Mouse (Mus musculus): ENCODE data around the gene Neurl4. TPM values are rescaled to one million over a fixed set of nuclear protein-coding genes. Genes with fewer than 3 reads are reported as not detected.
A peak's percentile ranks its signal among the peaks of the same experiment; 100 is the strongest.

The Neurl4 gene
- polyA plus RNA-seq, 1 experiment: 119 TPM

GRCm38 (mm10) chr11:69878399-69878798 is 22.5 kb upstream of the Neurl4 start:
- DNase-seq: no peak
- Histone ChIP-seq H3K27ac (ENCODE audit: insufficient read depth, low read length) (no peak overlapping the region), H3K4me1 (ENCODE audit: control insufficient read depth, insufficient read depth, low read length) (no peaks in the 10 kb centered on the region), H3K4me3 (replicated peaks; ENCODE audit: insufficient read depth, low read depth, low read length) (no peak overlapping the region), H3K27me3 (ENCODE audit: control insufficient read depth, insufficient read depth, low read length) (no peaks in the 10 kb centered on the region)
- TF ChIP-seq CTCF (IDR thresholded peaks at IDR 0.05; ENCODE audit: borderline replicate concordance, insufficient read depth, low read depth, low read length) (no peak), POLR2A (IDR thresholded peaks at IDR 0.05; ENCODE audit: borderline replicate concordance, insufficient read depth, low read length) (no peak)
- WGBS: 68% methylated on average over 3 of the region's 3 CpGs

- TF ChIP-seq CTCF (IDR thresholded peaks at IDR 0.05; ENCODE audit: borderline replicate concordance, insufficient read depth, low read depth, low read length) (no peak), POLR2A (IDR thresholded peaks at IDR 0.05; ENCODE audit: borderline replicate concordance, insufficient read depth, low read length) (no peak)
- Histone ChIP-seq H3K4me3 (replicated peaks; ENCODE audit: insufficient read depth, low read depth, low read length) (no peak overlapping the region), H3K27ac (ENCODE audit: insufficient read depth, low read length) (no peak overlapping the region), H3K27me3 (ENCODE audit: control insufficient read depth, insufficient read depth, low read length) (no peaks in the 10 kb centered on the region), H3K4me1 (ENCODE audit: control insufficient read depth, insufficient read depth, low read length) (no peaks in the 10 kb centered on the region)
- no peak for DNase-seq
- 87% methylated on average over 6 of the region's 6 CpGs for WGBS
Measured at GRCm38 (mm10) chr11:69878952-69879351, 21.9 kb upstream of the Neurl4 start.

- H3K27ac ChIP-seq (ENCODE audit: insufficient read depth, low read length): no peak overlapping the region
- DNase-seq: no peak
- no peak overlapping the region for H3K4me3 ChIP-seq (replicated peaks; ENCODE audit: insufficient read depth, low read depth, low read length)
- 73% methylated on average over 15 of the region's 15 CpGs for WGBS
- no peaks in the 10 kb centered on the region for H3K27me3 ChIP-seq (ENCODE audit: control insufficient read depth, insufficient read depth, low read length)
- H3K4me1 ChIP-seq (ENCODE audit: control insufficient read depth, insufficient read depth, low read length): no peaks in the 10 kb centered on the region
- TF ChIP-seq POLR2A (IDR thresholded peaks at IDR 0.05; ENCODE audit: borderline replicate concordance, insufficient read depth, low read length) (no peak), CTCF (IDR thresholded peaks at IDR 0.05; ENCODE audit: borderline replicate concordance, insufficient read depth, low read depth, low read length) (no peak)
Measured at GRCm38 (mm10) chr11:69879711-69880110, 21.2 kb upstream of the Neurl4 start.

- Histone ChIP-seq H3K4me3 (replicated peaks; ENCODE audit: insufficient read depth, low read depth, low read length) (peak overlapping the region; percentile 57), H3K4me1 (ENCODE audit: control insufficient read depth, insufficient read depth, low read length) (no peaks in the 10 kb centered on the region), H3K27me3 (ENCODE audit: control insufficient read depth, insufficient read depth, low read length) (no peaks in the 10 kb centered on the region), H3K27ac (ENCODE audit: insufficient read depth, low read length) (no peak overlapping the region; the same call in 1 of the 2 replicates)
- peak; percentile 62 to 68 for DNase-seq
- no peak for TF ChIP-seq POLR2A (IDR thresholded peaks at IDR 0.05; ENCODE audit: borderline replicate concordance, insufficient read depth, low read length)
- TF ChIP-seq CTCF (IDR thresholded peaks at IDR 0.05; ENCODE audit: borderline replicate concordance, insufficient read depth, low read depth, low read length): peak; percentile 72; the same call in 1 of the 2 replicates
- whole genome bisulfite sequencing: under 1% methylated on average over 18 of the region's 18 CpGs
Measured at GRCm38 (mm10) chr11:69880506-69880852, 20.4 kb upstream of the Neurl4 start.

- WGBS: under 1% methylated on average over 46 of the region's 46 CpGs
Measured at GRCm38 (mm10) chr11:69880853-69881603, 19.8 kb upstream of the Neurl4 start, which contains the start of gene Kctd11. TSS of gene Kctd11 (minus strand) at chr11:69881406.

GRCm38 (mm10) chr11:69881787-69882670 is 18.8 kb upstream of the Neurl4 start:
- Histone ChIP-seq H3K27ac (ENCODE audit: insufficient read depth, low read length) (no peak overlapping the region), H3K27me3 (ENCODE audit: control insufficient read depth, insufficient read depth, low read length) (no peaks in the 10 kb centered on the region), H3K4me3 (replicated peaks; ENCODE audit: insufficient read depth, low read depth, low read length) (peak overlapping the region; percentile 57), H3K4me1 (ENCODE audit: control insufficient read depth, insufficient read depth, low read length) (no peaks in the 10 kb centered on the region)
- WGBS: 60% methylated on average over 21 of the region's 21 CpGs
- no peak for TF ChIP-seq CTCF (IDR thresholded peaks at IDR 0.05; ENCODE audit: borderline replicate concordance, insufficient read depth, low read depth, low read length)
- TF ChIP-seq POLR2A (IDR thresholded peaks at IDR 0.05; ENCODE audit: borderline replicate concordance, insufficient read depth, low read length): no peak
- no peak for DNase-seq

More at GRCm38 (mm10) chr11:69880853-69881603, 19.8 kb upstream of the Neurl4 start, which contains the start of gene Kctd11:
- Histone ChIP-seq H3K4me3 (replicated peaks; ENCODE audit: insufficient read depth, low read depth, low read length) (peak within 1 kb of the TSS; percentile 57), H3K27ac (ENCODE audit: insufficient read depth, low read length) (no peak within 1 kb of the TSS; the same call in 1 of the 2 replicates), H3K27me3 (ENCODE audit: control insufficient read depth, insufficient read depth, low read length) (no peaks in the 10 kb centered on the region), H3K4me1 (ENCODE audit: control insufficient read depth, insufficient read depth, low read length) (no peaks in the 10 kb centered on the region)
- TF ChIP-seq CTCF (IDR thresholded peaks at IDR 0.05; ENCODE audit: borderline replicate concordance, insufficient read depth, low read depth, low read length) (no peak), POLR2A (IDR thresholded peaks at IDR 0.05; ENCODE audit: borderline replicate concordance, insufficient read depth, low read length) (peak; percentile 68; the same call in 1 of the 2 replicates)
- peak; percentile 78 to 81 for DNase-seq

- WGBS: 67% methylated on average over 4 of the region's 4 CpGs
- Histone ChIP-seq H3K27me3 (ENCODE audit: control insufficient read depth, insufficient read depth, low read length) (no peaks in the 10 kb centered on the region), H3K4me1 (ENCODE audit: control insufficient read depth, insufficient read depth, low read length) (no peaks in the 10 kb centered on the region), H3K27ac (ENCODE audit: insufficient read depth, low read length) (no peak overlapping the region), H3K4me3 (replicated peaks; ENCODE audit: insufficient read depth, low read depth, low read length) (no peak overlapping the region)
- no peak for TF ChIP-seq POLR2A (IDR thresholded peaks at IDR 0.05; ENCODE audit: borderline replicate concordance, insufficient read depth, low read length)
- peak; percentile 40; the same call in 1 of the 2 replicates for TF ChIP-seq CTCF (IDR thresholded peaks at IDR 0.05; ENCODE audit: borderline replicate concordance, insufficient read depth, low read depth, low read length)
- no peak for DNase-seq
Measured at GRCm38 (mm10) chr11:69883066-69883465, 17.8 kb upstream of the Neurl4 start.

Measured in cerebellum, adult 2 months (tissue).